Mouse (Mus musculus) megakaryocyte, embryonic 14.5 days (primary cell): ENCODE results near the gene Fmn2.

Source experiments
- FLI1 ChIP-seq: IDR thresholded peaks from 2 replicates; pipeline ENCODE4 v1.6.1; 2012; ENCODE audit warnings: low read length, inconsistent platforms, mixed read lengths
- GATA1 ChIP-seq: IDR thresholded peaks from 3 replicates; pipeline ENCODE4 v1.6.1; 2012; ENCODE audit warnings: mixed read lengths, low read length, inconsistent platforms, borderline replicate concordance

GRCm38 (mm10) chr1:174568609-174569008 is 67.0 kb downstream of the Fmn2 start:
- no peak for TF ChIP-seq GATA1
- TF ChIP-seq FLI1 = no peak
